Mouse (Mus musculus) neural tube, embryonic 11.5 days (tissue): ENCODE data around the gene Hacd4. TPM values are rescaled to one million over a fixed set of nuclear protein-coding genes. Genes with fewer than 3 reads are reported as not detected.

ENCODE experiments used
- ATAC-seq: fragments of 200-750 bp; cut with Nextera tagmentation; 2 replicates; pipeline ENCODE4 v1.8.0; 2017; ENCODE audit warnings: moderate number of reproducible peaks, mild to moderate bottlenecking, moderate TSS enrichment, moderate library complexity; ENCODE audit not compliant: insufficient read depth, low FRiP score, low TSS enrichment
- DNase-seq: peaks from one replicate; pipeline ENCODE4 v3.0.0-alpha.2; 2015; ENCODE audit warnings: low spot score
- H3K27ac ChIP-seq: fragments of 300-500 bp; sonication (generic); 2 replicates; pipeline ENCODE4 v1.5.1; 2014; ENCODE audit warnings: low read depth, mild to moderate bottlenecking, low read length
- H3K27me3 ChIP-seq: fragments of 300-500 bp; sonication (generic); 2 replicates; pipeline ENCODE4 v1.6.1; 2014; ENCODE audit warnings: mild to moderate bottlenecking, low read length, mixed read lengths; ENCODE audit not compliant: control insufficient read depth, insufficient read depth
- H3K36me3 ChIP-seq: fragments of 300-500 bp; sonication (generic); 2 replicates; pipeline ENCODE4 v1.6.1; 2014; ENCODE audit warnings: mild to moderate bottlenecking, low read length, moderate library complexity, mixed read lengths; ENCODE audit not compliant: control insufficient read depth, insufficient read depth
- H3K4me1 ChIP-seq: fragments of 300-500 bp; sonication (generic); 2 replicates; pipeline ENCODE4 v1.6.1; 2014; ENCODE audit warnings: low read length, mixed read lengths; ENCODE audit not compliant: control insufficient read depth, insufficient read depth
- H3K4me2 ChIP-seq: fragments of 300-500 bp; sonication (generic); 2 replicates; pipeline ENCODE4 v1.6.1; 2014; ENCODE audit warnings: low read depth, mild to moderate bottlenecking, moderate library complexity
- H3K4me3 ChIP-seq: fragments of 300-500 bp; sonication (generic); 2 replicates; pipeline ENCODE4 v1.5.1; 2014; ENCODE audit warnings: low read depth, low read length
- H3K9ac ChIP-seq: fragments of 300-500 bp; sonication (generic); 2 replicates; pipeline ENCODE4 v1.6.1; 2014; ENCODE audit warnings: mild to moderate bottlenecking, low read length
- H3K9me3 ChIP-seq: fragments of 300-500 bp; sonication (generic); 2 replicates; pipeline ENCODE4 v1.6.1; 2016; ENCODE audit warnings: low read length; ENCODE audit not compliant: control insufficient read depth
- WGBS: fragments of 180-500 bp; shearing (Covaris S2); extraction: QIAGEN DNeasy Blood & Tissue Kit; methylation state at CpG from one replicate; pipeline ENCODE4 v1.1.7; 2014; 5-methylcytosine and 5-hydroxymethylcytosine counted together
- polyA plus RNA-seq: library from polyadenylated mRNA; unstranded; fragments of >200 nt; fragmentation: Nextera tagmentation; extraction: Ambion mirVana; gene quantifications from 2 replicates; pipeline ENCODE4 v1.2.1, GENCODE M21; 2014

Hacd4 gene
- polyA plus RNA-seq, 1 experiment from 2014 or later: 3.2 TPM

GRCm38 (mm10) chr4:88439669-88440123 lies 968 bp upstream of the Hacd4 start:
- Histone ChIP-seq H3K27me3 (no peaks in the 10 kb centered on the region), H3K9me3 (no peaks in the 10 kb centered on the region), H3K36me3 (no peaks in the 10 kb centered on the region), H3K9ac (no peak overlapping the region), H3K4me1 (peaks cover 8% of the 10 kb centered on the region), H3K4me3 (no peak overlapping the region), H3K4me2 (no peak overlapping the region), H3K27ac (no peak overlapping the region)
- ATAC-seq: no peak
- no peak for DNase-seq
- 70% methylated on average over 6 of the region's 6 CpGs for WGBS

GRCm38 (mm10) chr4:88438990-88439329 lies 232 bp upstream of the Hacd4 start:
- peak overlapping the region; percentile 27 for H3K4me3 ChIP-seq
- WGBS: 17% methylated on average over 4 of the region's 4 CpGs
- no peaks in the 10 kb centered on the region for H3K27me3 ChIP-seq
- H3K4me1 ChIP-seq: peaks cover 8% of the 10 kb centered on the region
- peak overlapping the region; percentile 31; the same call in 1 of the 2 replicates for H3K9ac ChIP-seq
- no peak overlapping the region for H3K27ac ChIP-seq
- no peaks in the 10 kb centered on the region for H3K36me3 ChIP-seq
- no peaks in the 10 kb centered on the region for H3K9me3 ChIP-seq
- DNase-seq: no peak
- peak overlapping the region; percentile 51 for H3K4me2 ChIP-seq
- ATAC-seq: peak; percentile 2; the same call in 1 of the 2 replicates

GRCm38 (mm10) chr4:88437917-88438316 lies 811 bp downstream of the Hacd4 start:
- no peaks in the 10 kb centered on the region for H3K9me3 ChIP-seq
- no peak overlapping the region; the same call in 1 of the 2 replicates for H3K4me2 ChIP-seq
- no peak overlapping the region for H3K4me3 ChIP-seq
- no peak overlapping the region for H3K9ac ChIP-seq
- peaks cover 8% of the 10 kb centered on the region for H3K4me1 ChIP-seq
- DNase-seq: no peak
- no peak for ATAC-seq
- no peak overlapping the region for H3K27ac ChIP-seq
- H3K27me3 ChIP-seq: no peaks in the 10 kb centered on the region
- H3K36me3 ChIP-seq: no peaks in the 10 kb centered on the region
- WGBS: 45% methylated on average over 2 of the region's 2 CpGs

- WGBS: 76% methylated on average over 3 of the region's 3 CpGs
Measured at GRCm38 (mm10) chr4:88437166-88437565, 1.6 kb downstream of the Hacd4 start.

GRCm38 (mm10) chr4:88436593-88437165 lies 2.0 kb downstream of the Hacd4 start:
- Histone ChIP-seq H3K27ac (no peak overlapping the region), H3K4me2 (no peak overlapping the region), H3K9me3 (no peaks in the 10 kb centered on the region), H3K4me3 (no peak overlapping the region), H3K4me1 (peaks cover 8% of the 10 kb centered on the region), H3K9ac (no peak overlapping the region), H3K36me3 (no peaks in the 10 kb centered on the region), H3K27me3 (no peaks in the 10 kb centered on the region)
- WGBS: 79% methylated on average over 6 of the region's 6 CpGs
- no peak for ATAC-seq
- no peak for DNase-seq

More at GRCm38 (mm10) chr4:88437166-88437565, 1.6 kb downstream of the Hacd4 start:
- Histone ChIP-seq H3K9me3 (no peaks in the 10 kb centered on the region), H3K4me3 (no peak overlapping the region), H3K27ac (no peak overlapping the region), H3K4me2 (no peak overlapping the region), H3K4me1 (peaks cover 8% of the 10 kb centered on the region), H3K9ac (no peak overlapping the region), H3K27me3 (no peaks in the 10 kb centered on the region), H3K36me3 (no peaks in the 10 kb centered on the region)
- ATAC-seq (no peak), DNase-seq (no peak)

- H3K9ac ChIP-seq: no peak overlapping the region
Measured at GRCm38 (mm10) chr4:88432412-88433024, 6.2 kb downstream of the Hacd4 start.

GRCm38 (mm10) chr4:88427630-88428239 lies 11.0 kb downstream of the Hacd4 start:
- Histone ChIP-seq H3K36me3 (no peaks in the 10 kb centered on the region), H3K9me3 (no peaks in the 10 kb centered on the region), H3K27ac (no peak overlapping the region), H3K27me3 (no peaks in the 10 kb centered on the region), H3K9ac (no peak overlapping the region), H3K4me3 (no peak overlapping the region), H3K4me2 (no peak overlapping the region), H3K4me1 (no peaks in the 10 kb centered on the region)
- 90% methylated on average over 2 of the region's 2 CpGs for WGBS
- DNase-seq: no peak
- no peak for ATAC-seq

More at GRCm38 (mm10) chr4:88432412-88433024, 6.2 kb downstream of the Hacd4 start:
- H3K4me3 ChIP-seq: no peak overlapping the region
- H3K9me3 ChIP-seq: no peaks in the 10 kb centered on the region
- no peaks in the 10 kb centered on the region for H3K4me1 ChIP-seq
- WGBS: 84% methylated on average over 8 of the region's 8 CpGs
- DNase-seq: no peak
- H3K27me3 ChIP-seq: no peaks in the 10 kb centered on the region
- no peak overlapping the region for H3K27ac ChIP-seq
- H3K4me2 ChIP-seq: no peak overlapping the region
- H3K36me3 ChIP-seq: no peaks in the 10 kb centered on the region
- ATAC-seq: no peak

- ATAC-seq (no peak), DNase-seq (no peak)
- Histone ChIP-seq H3K27me3 (no peaks in the 10 kb centered on the region), H3K4me2 (no peak overlapping the region), H3K27ac (no peak overlapping the region), H3K36me3 (no peaks in the 10 kb centered on the region), H3K4me3 (no peak overlapping the region), H3K9me3 (no peaks in the 10 kb centered on the region), H3K9ac (no peak overlapping the region), H3K4me1 (no peaks in the 10 kb centered on the region)
Measured at GRCm38 (mm10) chr4:88424563-88424962, 14.2 kb downstream of the Hacd4 start.

GRCm38 (mm10) chr4:88419378-88419777 lies 19.4 kb downstream of the Hacd4 start:
- Histone ChIP-seq H3K27ac (no peak overlapping the region), H3K9ac (no peak overlapping the region), H3K4me3 (no peak overlapping the region), H3K36me3 (no peaks in the 10 kb centered on the region), H3K4me1 (no peaks in the 10 kb centered on the region), H3K4me2 (no peak overlapping the region), H3K27me3 (no peaks in the 10 kb centered on the region), H3K9me3 (no peaks in the 10 kb centered on the region)
- DNase-seq: no peak
- WGBS: 92% methylated on average over 5 of the region's 5 CpGs
- ATAC-seq: no peak
